Mouse (Mus musculus) T-helper 1 cell (primary cell): ENCODE data around the gene Gabarapl2.

Source experiments
- in situ Hi-C: fragments of 300-600 bp; cut with MboI, MseI; formaldehyde crosslinking; loops from one replicate; pipeline ENCODE4 v1.15.1; 2025; ENCODE audit warnings: high pct_unique_total_duplicates

The Gabarapl2 gene

GRCm38 (mm10) chr8:111940171-111941100, at the start of gene Gabarapl2:
TSS of gene Gabarapl2 (plus strand) at chr8:111940703.
- in situ Hi-C loops: loop anchor here (5.0 kb wide), 1 partner anchor 52 kb away; the partner anchor contains the start of gene Adat1

GRCm38 (mm10) chr8:111890911-111891303, 49.6 kb upstream of the Gabarapl2 start:
- in situ Hi-C loops: loop anchor here (10.0 kb wide), 1 partner anchor 1416 kb away; no protein-coding TSS in a partner anchor

GRCm38 (mm10) chr8:111891983-111892382, 48.5 kb upstream of the Gabarapl2 start:
- in situ Hi-C loops: loop anchor here (10.0 kb wide), 1 partner anchor 1417 kb away; no protein-coding TSS in a partner anchor

GRCm38 (mm10) chr8:111892615-111893014, 47.9 kb upstream of the Gabarapl2 start:
- in situ Hi-C loops: loop anchor here (10.0 kb wide), 1 partner anchor 1418 kb away; no protein-coding TSS in a partner anchor

- in situ Hi-C loops: loop anchor here (10.0 kb wide), 1 partner anchor 1420 kb away; no protein-coding TSS in a partner anchor
Measured at GRCm38 (mm10) chr8:111894955-111895354, 45.5 kb upstream of the Gabarapl2 start.

GRCm38 (mm10) chr8:111898586-111898985, 41.9 kb upstream of the Gabarapl2 start:
- in situ Hi-C loops: loop anchor here (10.0 kb wide), 1 partner anchor 1424 kb away; no protein-coding TSS in a partner anchor

- in situ Hi-C loops: no loop called here
Measured at GRCm38 (mm10) chr8:111902080-111902479, 38.4 kb upstream of the Gabarapl2 start.

- in situ Hi-C loops: no loop called here
Measured at GRCm38 (mm10) chr8:111905500-111906121, 34.9 kb upstream of the Gabarapl2 start.

GRCm38 (mm10) chr8:111909621-111910450, 30.7 kb upstream of the Gabarapl2 start, which contains the start of gene Chst5:
TSS of gene Chst5 (minus strand) at chr8:111910447.
- in situ Hi-C loops: no loop called here

- in situ Hi-C loops: no loop called here
Measured at GRCm38 (mm10) chr8:111911572-111911971, 28.9 kb upstream of the Gabarapl2 start.

- in situ Hi-C loops: no loop called here
Measured at GRCm38 (mm10) chr8:111912860-111913432, 27.6 kb upstream of the Gabarapl2 start.

GRCm38 (mm10) chr8:111919663-111920062, 20.8 kb upstream of the Gabarapl2 start:
- in situ Hi-C loops: no loop called here

GRCm38 (mm10) chr8:111920971-111921370, 19.5 kb upstream of the Gabarapl2 start:
- in situ Hi-C loops: no loop called here

GRCm38 (mm10) chr8:111923383-111923804, 17.1 kb upstream of the Gabarapl2 start:
- in situ Hi-C loops: no loop called here

GRCm38 (mm10) chr8:111924976-111925375, 15.5 kb upstream of the Gabarapl2 start:
- in situ Hi-C loops: no loop called here

GRCm38 (mm10) chr8:111929648-111930344, 10.7 kb upstream of the Gabarapl2 start:
- in situ Hi-C loops: loop anchor here (5.0 kb wide), 1 partner anchor 1703 kb away; no protein-coding TSS in a partner anchor

- in situ Hi-C loops: loop anchor here (5.0 kb wide), 1 partner anchor 1701 kb away; no protein-coding TSS in a partner anchor
Measured at GRCm38 (mm10) chr8:111931721-111932120, 8.8 kb upstream of the Gabarapl2 start.

- in situ Hi-C loops: loop anchor here (5.0 kb wide), 1 partner anchor 1700 kb away; no protein-coding TSS in a partner anchor
Measured at GRCm38 (mm10) chr8:111932580-111933336, 7.7 kb upstream of the Gabarapl2 start.
